Mouse (Mus musculus) MEL (cell line): Measurements from ENCODE around the gene Slc16a3.

ENCODE experiments used
- CHD2 ChIP-seq: IDR thresholded peaks from 2 replicates; pipeline ENCODE4 v1.6.1; 2011; ENCODE audit warnings: low read length, improper control_type of control experiment
- CTCF ChIP-seq, 3 experiments: IDR thresholded peaks in 2 of 3; conservative IDR thresholded peaks in 1 of 3; 2 replicates each; pipeline ENCODE4 v1.5.1; 2011 to 2012; ENCODE audit warnings: low read length in 3 of 3, low read depth in 2 of 3, mild to moderate bottlenecking in 2 of 3, improper control_type of control experiment in 1 of 3, inconsistent platforms in 1 of 3, mixed read lengths in 1 of 3, moderate library complexity in 1 of 3; ENCODE audit not compliant: control insufficient read depth in 1 of 3, insufficient read depth in 1 of 3, poor library complexity in 1 of 3, severe bottlenecking in 1 of 3
- E2F4 ChIP-seq: IDR thresholded peaks from 2 replicates; pipeline ENCODE4 v1.6.1; 2011; ENCODE audit warnings: low read depth, low read length, improper control_type of control experiment, borderline replicate concordance
- ETS1 ChIP-seq: IDR thresholded peaks from 2 replicates; pipeline ENCODE4 v1.6.1; 2012; ENCODE audit warnings: low read depth, mild to moderate bottlenecking, inconsistent platforms, low read length, improper control_type of control experiment, moderate library complexity
- HCFC1 ChIP-seq: IDR thresholded peaks from 2 replicates; pipeline ENCODE4 v1.6.1; 2012; ENCODE audit warnings: low read depth, mild to moderate bottlenecking, inconsistent platforms, low read length, improper control_type of control experiment, moderate library complexity
- KAT2A ChIP-seq: conservative IDR thresholded peaks from 2 replicates; pipeline ENCODE4 v1.6.1; 2012; ENCODE audit warnings: low read depth, low read length, improper control_type of control experiment, inconsistent platforms
- NELFE ChIP-seq: IDR thresholded peaks from 2 replicates; pipeline ENCODE4 v1.6.1; 2011; ENCODE audit warnings: low read depth, low read length, improper control_type of control experiment
- POLR2A ChIP-seq, 2 experiments: IDR thresholded peaks; 2 replicates each; pipeline ENCODE4 v1.6.1; 2011 to 2012; ENCODE audit warnings: low read length in 2 of 2, mild to moderate bottlenecking in 2 of 2, control low read depth in 1 of 2, improper control_type of control experiment in 1 of 2, low read depth in 1 of 2, moderate library complexity in 1 of 2; ENCODE audit not compliant: control insufficient read depth in 1 of 2, insufficient read depth in 1 of 2, poor library complexity in 1 of 2
- SIN3A ChIP-seq: IDR thresholded peaks from 2 replicates; pipeline ENCODE4 v1.6.1; 2012; ENCODE audit warnings: low read length, improper control_type of control experiment, inconsistent platforms
- TCF12 ChIP-seq: IDR thresholded peaks from 2 replicates; pipeline ENCODE4 v1.6.1; 2014; ENCODE audit warnings: low read depth, mild to moderate bottlenecking, inconsistent platforms, low read length, improper control_type of control experiment, moderate library complexity

GRCm38 (mm10) chr11:120971237-120971636 lies 23.0 kb downstream of the Slc16a3 start:
- no peak for TF ChIP-seq NELFE
- TF ChIP-seq CTCF (IDR thresholded peaks at IDR 0.05 in 2 of 3, conservative IDR thresholded peaks at IDR 0.05 in 1 of 3; ENCODE audit: control insufficient read depth in 1 of 3, insufficient read depth in 1 of 3, low read depth in 2 of 3, low read length in 3 of 3, poor library complexity in 1 of 3, severe bottlenecking in 1 of 3): no peak
- no peak for TF ChIP-seq CHD2
- TF ChIP-seq ETS1: no peak
- TF ChIP-seq SIN3A: no peak
- TF ChIP-seq TCF12: no peak
- TF ChIP-seq E2F4: no peak
- no peak for TF ChIP-seq HCFC1
- 0 out of 4 replicates have a peak, but pooled peaks of 1 of the 2 experiments have one; percentile 10 for TF ChIP-seq POLR2A (IDR thresholded peaks at IDR 0.05; ENCODE audit: control insufficient read depth in 1 of 2, insufficient read depth in 1 of 2, low read depth in 1 of 2, low read length in 2 of 2, poor library complexity in 1 of 2)
- no peak for TF ChIP-seq KAT2A
